Mouse (Mus musculus) small intestine, adult 2 months (tissue): ENCODE results near the gene Apoo.
"Not testable (repeated sequence)": the region's sequence is repeated elsewhere in the genome, so short reads cannot be mapped to it uniquely, and the experiment has no call there.

Experiments used
- CTCF ChIP-seq: fragments of 200-500 bp; IDR thresholded peaks from 2 replicates; pipeline ENCODE4 v1.5.1; 2012; ENCODE audit warnings: low read depth, mild to moderate bottlenecking, control low read depth, inconsistent platforms, low read length, moderate library complexity, mixed read lengths; ENCODE audit not compliant: insufficient replicate concordance, insufficient read length; ENCODE audit errors: extremely low read depth
- POLR2A ChIP-seq: fragments of 200-500 bp; IDR thresholded peaks from 2 replicates; pipeline ENCODE4 v1.6.1; 2012; ENCODE audit warnings: low read depth, mild to moderate bottlenecking, control low read depth, inconsistent platforms, low read length, moderate library complexity

DNA sequence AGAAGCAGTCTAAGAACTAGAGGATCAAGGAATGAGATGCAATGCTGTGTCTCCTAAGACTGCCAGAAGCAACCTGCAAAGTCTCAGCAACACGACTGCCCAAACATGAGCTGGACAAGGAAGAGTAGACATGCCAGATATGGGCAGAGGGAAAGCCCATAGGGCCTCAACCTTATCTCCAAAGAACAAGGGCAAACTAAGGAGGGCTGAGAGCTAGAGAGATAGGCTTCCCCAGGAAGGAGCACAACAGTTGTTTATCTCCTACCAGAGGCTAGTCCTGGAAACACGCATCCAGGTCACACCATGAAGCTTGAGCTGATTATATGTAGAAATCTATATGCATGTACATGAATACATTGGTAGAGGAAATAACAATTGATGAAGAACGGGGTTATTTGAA is 78.5 kb downstream of the Apoo start:
- not testable (repeated sequence) for TF ChIP-seq CTCF, POLR2A
